Comparison of ENCODE assay signal across 15 mouse cellular contexts in the genomic region with DNA sequence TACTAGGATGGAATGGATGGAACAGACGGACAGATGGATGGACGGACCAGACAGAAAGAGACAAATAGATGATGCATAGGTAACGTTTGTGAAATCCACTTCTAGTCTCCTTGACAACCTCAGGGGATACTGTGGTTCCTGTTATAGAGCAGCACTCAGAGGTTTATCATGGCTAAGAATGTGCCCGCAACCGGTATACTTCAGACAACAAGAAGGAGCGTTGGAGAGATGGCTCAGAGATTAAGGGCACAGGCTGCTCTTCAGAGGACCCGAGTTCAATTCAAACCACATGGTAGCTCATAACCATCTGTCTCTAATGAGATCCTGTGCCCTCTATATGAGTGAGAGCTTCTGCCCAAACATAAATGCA. TPM values are rescaled to one million over a fixed set of nuclear protein-coding genes. Genes with fewer than 3 reads are reported as not detected.
DNase-seq lines count a peak whose midpoint lies in the region; ATAC-seq and TF ChIP-seq lines count a peak whose summit lies in the region.
"Had no signal": no experiment of that assay in that cellular context is flagged by ENCODE, and none has a peak within 500 bp of the region (broad histone marks: within the 10 kb centered on the region; RNA-seq: fewer than 3 reads in every experiment).

No protein-coding gene starts in this region.

- no peak for TF ChIP-seq POLR2A in heart, adult 2 months (IDR thresholded peaks at IDR 0.05; ENCODE audit: insufficient read depth, low read depth, low read length)

- H3K27me3 ChIP-seq in heart, embryonic 13.5 days (replicated peaks), result peaks cover 47% of the 10 kb centered on the region
- H3K27me3 ChIP-seq in heart, adult 2 months (ENCODE audit: control insufficient read depth, insufficient read depth, low read length), result peaks cover 2% of the 10 kb centered on the region; the same call in 1 of the 2 replicates
- H3K27me3 ChIP-seq in midbrain, embryonic 13.5 days, result peaks cover 8% of the 10 kb centered on the region; the same call in 1 of the 2 replicates
- H3K27me3 ChIP-seq in midbrain, embryonic 11.5 days (ENCODE audit: control insufficient read depth, insufficient read depth, low read length), result no peaks in the 10 kb centered on the region; the same call in 1 of the 2 replicates
- no peaks in the 10 kb centered on the region for H3K27me3 ChIP-seq in intestine, embryonic 15.5 days (replicated peaks)
- no peaks in the 10 kb centered on the region for H3K27me3 ChIP-seq in stomach, embryonic 15.5 days (replicated peaks)
- H3K27me3 ChIP-seq: limb, embryonic 15.5 days had no signal

- no peak for DNase-seq in heart, adult 2 months
- no peak for DNase-seq in midbrain, embryonic 11.5 days (ENCODE audit: low spot score, missing footprints)
- no peak for DNase-seq in left cerebral cortex, postnatal 25 days (ENCODE audit: low spot score in 2 of 2)
- no peak for DNase-seq in gastrocnemius, adult 18-20 months (ENCODE audit: low spot score)

- TF ChIP-seq CTCF in heart, adult 2 months (IDR thresholded peaks at IDR 0.05), result no peak

- no peak overlapping the region for H3K27ac ChIP-seq in heart, embryonic 13.5 days (replicated peaks)
- no peak overlapping the region for H3K27ac ChIP-seq in heart, adult 2 months
- no peak overlapping the region for H3K27ac ChIP-seq in midbrain, embryonic 13.5 days
- H3K27ac ChIP-seq in midbrain, embryonic 11.5 days (ENCODE audit: low read depth, low read length), result no peak overlapping the region
- no peak overlapping the region for H3K27ac ChIP-seq in intestine, embryonic 15.5 days
- no peak overlapping the region for H3K27ac ChIP-seq in stomach, embryonic 15.5 days
- H3K27ac ChIP-seq: limb, embryonic 15.5 days had no signal

- 58% methylated on average over 7 of the region's 7 CpGs for WGBS in heart, embryonic 13.5 days
- 67% methylated on average over 7 of the region's 7 CpGs for WGBS in heart, adult 2 months
- WGBS in midbrain, embryonic 13.5 days, result 70% methylated on average over 7 of the region's 7 CpGs
- WGBS in midbrain, embryonic 11.5 days, result 66% methylated on average over 7 of the region's 7 CpGs
- 61% methylated on average over 7 of the region's 7 CpGs for WGBS in intestine, embryonic 15.5 days
- WGBS in stomach, embryonic 15.5 days, result 66% methylated on average over 7 of the region's 7 CpGs

- H3K4me2 ChIP-seq in heart, embryonic 13.5 days, result peak overlapping the region; percentile 66
- H3K4me2 ChIP-seq in midbrain, embryonic 13.5 days (replicated peaks), result peak overlapping the region; percentile 37
- no peak overlapping the region for H3K4me2 ChIP-seq in midbrain, embryonic 11.5 days
- H3K4me2 ChIP-seq in intestine, embryonic 15.5 days (replicated peaks), result peak overlapping the region; percentile 47; the same call in 1 of the 2 replicates
- H3K4me2 ChIP-seq in stomach, embryonic 15.5 days, result peak overlapping the region; percentile 46

- H3K9me3 ChIP-seq in heart, embryonic 13.5 days, result no peaks in the 10 kb centered on the region
- no peaks in the 10 kb centered on the region for H3K9me3 ChIP-seq in midbrain, embryonic 13.5 days
- no peaks in the 10 kb centered on the region for H3K9me3 ChIP-seq in midbrain, embryonic 11.5 days (ENCODE audit: control insufficient read depth, low read length)
- H3K9me3 ChIP-seq in intestine, embryonic 15.5 days, result no peaks in the 10 kb centered on the region
- H3K9me3 ChIP-seq in stomach, embryonic 15.5 days, result no peaks in the 10 kb centered on the region
- H3K9me3 ChIP-seq: limb, embryonic 15.5 days had no signal

- intact Hi-C loops in heart, adult 2 months (cut with DNase I), result no loop called here
- intact Hi-C loops in left cerebral cortex, postnatal 25 days (cut with DNase I), result no loop called here

- peaks cover 15% of the 10 kb centered on the region for H3K4me1 ChIP-seq in heart, embryonic 13.5 days
- no peaks in the 10 kb centered on the region for H3K4me1 ChIP-seq in heart, adult 2 months (ENCODE audit: control insufficient read depth, insufficient read depth, low read length)
- 0 out of 2 replicates have a peak, but pooled peaks cover 9% of the 10 kb centered on the region for H3K4me1 ChIP-seq in midbrain, embryonic 13.5 days (replicated peaks)
- no peaks in the 10 kb centered on the region for H3K4me1 ChIP-seq in midbrain, embryonic 11.5 days (ENCODE audit: control insufficient read depth, insufficient read depth, low read length)
- 0 out of 2 replicates have a peak, but pooled peaks cover 2% of the 10 kb centered on the region for H3K4me1 ChIP-seq in intestine, embryonic 15.5 days (replicated peaks)
- 0 out of 2 replicates have a peak, but pooled peaks cover 2% of the 10 kb centered on the region for H3K4me1 ChIP-seq in stomach, embryonic 15.5 days

- H3K36me3 ChIP-seq in heart, embryonic 13.5 days, result no peaks in the 10 kb centered on the region
- no peaks in the 10 kb centered on the region for H3K36me3 ChIP-seq in heart, adult 2 months (ENCODE audit: control insufficient read depth, insufficient read depth, low read length)
- H3K36me3 ChIP-seq in midbrain, embryonic 13.5 days, result no peaks in the 10 kb centered on the region
- no peaks in the 10 kb centered on the region for H3K36me3 ChIP-seq in midbrain, embryonic 11.5 days (ENCODE audit: control insufficient read depth, insufficient read depth, low read length)
- H3K36me3 ChIP-seq in intestine, embryonic 15.5 days, result no peaks in the 10 kb centered on the region
- H3K36me3 ChIP-seq in stomach, embryonic 15.5 days, result no peaks in the 10 kb centered on the region
- H3K36me3 ChIP-seq: limb, embryonic 15.5 days had no signal

- H3K4me3 ChIP-seq in heart, embryonic 13.5 days, result no peak overlapping the region
- no peak overlapping the region for H3K4me3 ChIP-seq in heart, adult 2 months
- no peak overlapping the region; the same call in 1 of the 2 replicates for H3K4me3 ChIP-seq in midbrain, embryonic 13.5 days (replicated peaks)
- H3K4me3 ChIP-seq in midbrain, embryonic 11.5 days (ENCODE audit: low read depth, low read length), result no peak overlapping the region
- no peak overlapping the region for H3K4me3 ChIP-seq in intestine, embryonic 15.5 days (replicated peaks)
- H3K4me3 ChIP-seq in stomach, embryonic 15.5 days (replicated peaks), result 0 out of 2 replicates have a peak overlapping the region, but pooled peaks have one; percentile 8

- no peak for TF ChIP-seq EP300 in heart, adult 2 months (IDR thresholded peaks at IDR 0.05; ENCODE audit: insufficient read depth, low read depth, low read length)

- no peak for ATAC-seq in heart, embryonic 13.5 days (ENCODE audit: extremely low read depth, insufficient number of reproducible peaks, low FRiP score, low TSS enrichment)
- ATAC-seq in midbrain, embryonic 13.5 days, result no peak
- no peak for ATAC-seq in midbrain, embryonic 11.5 days (ENCODE audit: low FRiP score)
- ATAC-seq in intestine, embryonic 15.5 days, result no peak; the same call in 1 of the 2 replicates
- no peak for ATAC-seq in stomach, embryonic 15.5 days (ENCODE audit: insufficient read depth, low FRiP score, low read depth)
- ATAC-seq: lung, postnatal 0 days had no signal

- no peaks in the 10 kb centered on the region for H3K79me2 ChIP-seq in heart, adult 2 months (replicated peaks; ENCODE audit: control insufficient read depth, insufficient read depth, low read length)

- H3K9ac ChIP-seq in heart, embryonic 13.5 days, result no peak overlapping the region
- no peak overlapping the region for H3K9ac ChIP-seq in heart, adult 2 months (ENCODE audit: low read depth, low read length)
- H3K9ac ChIP-seq in midbrain, embryonic 13.5 days (replicated peaks), result no peak overlapping the region
- H3K9ac ChIP-seq in midbrain, embryonic 11.5 days (ENCODE audit: low read length), result no peak overlapping the region
- no peak overlapping the region for H3K9ac ChIP-seq in intestine, embryonic 15.5 days
- no peak overlapping the region for H3K9ac ChIP-seq in stomach, embryonic 15.5 days
- H3K9ac ChIP-seq: limb, embryonic 15.5 days had no signal

RNA-seq across cellular contexts. Expression of gene Tex37, which starts 6.3 kb away (rescaled TPM):
- polyA plus RNA-seq in heart, embryonic 13.5 days (2015; fragmentation: Nextera tagmentation; extraction: Ambion mirVana), result not detected in 2 replicates
- not detected for total RNA-seq in heart, adult 2 months (2021)
- not detected in 2 replicates for polyA plus RNA-seq in heart, adult 2 months (2012; rRNA removed)
- polyA plus RNA-seq in midbrain, embryonic 13.5 days (2015; fragmentation: Nextera tagmentation; extraction: Ambion mirVana), result not detected in 2 replicates
- not detected in 2 replicates for polyA plus RNA-seq in midbrain, embryonic 11.5 days (2014; fragmentation: Nextera tagmentation; extraction: Ambion mirVana)
- polyA plus RNA-seq in intestine, embryonic 15.5 days (2015; fragmentation: Nextera tagmentation; extraction: Ambion mirVana), result not detected in 2 replicates
- polyA plus RNA-seq in stomach, embryonic 15.5 days (2015; fragmentation: Nextera tagmentation; extraction: Ambion mirVana), result not detected in 2 replicates
- total RNA-seq in left cerebral cortex, postnatal 25 days (2021), result not detected
- total RNA-seq in gastrocnemius, adult 18-20 months (2021), result not detected
- total RNA-seq: adrenal gland, postnatal 36 days; gastrocnemius, adult 8-10 months; layer of hippocampus, adult 8-10 months; monocyte, adult 5-6 weeks had no signal
- polyA plus RNA-seq: embryonic facial prominence, embryonic 11.5 days; limb, embryonic 15.5 days; lung, postnatal 0 days had no signal

RNA-seq across cellular contexts. Expression of gene Foxi3, which starts 44.0 kb away (rescaled TPM):
- not detected in 2 replicates for polyA plus RNA-seq in heart, embryonic 13.5 days (2015; fragmentation: Nextera tagmentation; extraction: Ambion mirVana)
- total RNA-seq in heart, adult 2 months (2021), result not detected
- polyA plus RNA-seq in heart, adult 2 months (2012; rRNA removed), result not detected in 2 replicates
- not detected in 2 replicates for polyA plus RNA-seq in midbrain, embryonic 13.5 days (2015; fragmentation: Nextera tagmentation; extraction: Ambion mirVana)
- polyA plus RNA-seq in midbrain, embryonic 11.5 days (2014; fragmentation: Nextera tagmentation; extraction: Ambion mirVana), result not detected in 2 replicates
- not detected in 2 replicates for polyA plus RNA-seq in intestine, embryonic 15.5 days (2015; fragmentation: Nextera tagmentation; extraction: Ambion mirVana)
- polyA plus RNA-seq in stomach, embryonic 15.5 days (2015; fragmentation: Nextera tagmentation; extraction: Ambion mirVana), result not detected in 2 replicates
- not detected for total RNA-seq in left cerebral cortex, postnatal 25 days (2021)
- not detected for total RNA-seq in gastrocnemius, adult 18-20 months (2021)
- total RNA-seq: adrenal gland, postnatal 36 days; gastrocnemius, adult 8-10 months; layer of hippocampus, adult 8-10 months; monocyte, adult 5-6 weeks had no signal
- polyA plus RNA-seq: lung, postnatal 0 days had no signal
